Mouse (Mus musculus): ENCODE results near the gene Rtn1. TPM values are rescaled to one million over a fixed set of nuclear protein-coding genes. Genes with fewer than 3 reads are reported as not detected.

The Rtn1 gene
- polyA plus RNA-seq (2015; fragmentation: Nextera tagmentation; extraction: Ambion mirVana), result 3,115 and 3,141 TPM in 2 replicates

GRCm38 (mm10) chr12:72408954-72409353, at the start of gene Rtn1:
Rtn1 (minus strand) TSS chr12:72409054.
- peak within 1 kb of the TSS; percentile 86 for H3K9ac ChIP-seq
- 30% methylated on average over 6 of the region's 6 CpGs for WGBS
- no peaks in the 10 kb centered on the region for H3K27me3 ChIP-seq (replicated peaks)
- peak within 1 kb of the TSS; percentile 91 for H3K27ac ChIP-seq
- H3K9me3 ChIP-seq, result no peaks in the 10 kb centered on the region
- H3K4me2 ChIP-seq, result peak within 1 kb of the TSS; percentile 70
- peaks cover 19% of the 10 kb centered on the region for H3K4me1 ChIP-seq
- no peak for ATAC-seq (replicated peaks)
- peak within 1 kb of the TSS; percentile 86 for H3K4me3 ChIP-seq
- H3K36me3 ChIP-seq (replicated peaks), result no peaks in the 10 kb centered on the region

GRCm38 (mm10) chr12:72453941-72454340, 45.1 kb upstream of the Rtn1 start:
- no peaks in the 10 kb centered on the region for H3K27me3 ChIP-seq (replicated peaks)
- H3K36me3 ChIP-seq (replicated peaks), result no peaks in the 10 kb centered on the region
- H3K4me3 ChIP-seq, result no peak overlapping the region
- H3K9me3 ChIP-seq, result no peaks in the 10 kb centered on the region
- no peak overlapping the region for H3K27ac ChIP-seq
- no peaks in the 10 kb centered on the region for H3K4me1 ChIP-seq
- ATAC-seq (replicated peaks), result no peak
- no peak overlapping the region for H3K4me2 ChIP-seq
- WGBS, result 81% methylated on average over 17 of the region's 17 CpGs
- H3K9ac ChIP-seq, result no peak overlapping the region

GRCm38 (mm10) chr12:72441839-72442576, 33.2 kb upstream of the Rtn1 start, which contains the start of gene Lrrc9:
Lrrc9 (plus strand) TSS chr12:72441866.
- WGBS, result under 1% methylated on average over 31 of the region's 31 CpGs
- H3K9me3 ChIP-seq, result no peaks in the 10 kb centered on the region
- H3K36me3 ChIP-seq (replicated peaks), result no peaks in the 10 kb centered on the region
- peak; percentile 82 for ATAC-seq (replicated peaks)
- no peaks in the 10 kb centered on the region for H3K27me3 ChIP-seq (replicated peaks)
- H3K4me2 ChIP-seq, result peak within 1 kb of the TSS; percentile 84
- peak within 1 kb of the TSS; percentile 31 for H3K9ac ChIP-seq
- H3K4me1 ChIP-seq, result peaks cover 22% of the 10 kb centered on the region
- peak within 1 kb of the TSS; percentile 42; the same call in 1 of the 2 replicates for H3K27ac ChIP-seq
- H3K4me3 ChIP-seq, result peak within 1 kb of the TSS; percentile 47

GRCm38 (mm10) chr12:72438961-72439480, 30.2 kb upstream of the Rtn1 start:
- H3K9me3 ChIP-seq, result no peaks in the 10 kb centered on the region
- H3K9ac ChIP-seq, result no peak overlapping the region
- no peak overlapping the region for H3K4me2 ChIP-seq
- no peak for ATAC-seq (replicated peaks)
- H3K27me3 ChIP-seq (replicated peaks), result no peaks in the 10 kb centered on the region
- no peak overlapping the region for H3K4me3 ChIP-seq
- peaks cover 22% of the 10 kb centered on the region for H3K4me1 ChIP-seq
- H3K36me3 ChIP-seq (replicated peaks), result no peaks in the 10 kb centered on the region
- no peak overlapping the region for H3K27ac ChIP-seq
- 37% methylated on average over 6 of the region's 6 CpGs for WGBS

- peak overlapping the region; percentile 62 for H3K27ac ChIP-seq
- WGBS, result 35% methylated on average over 10 of the region's 10 CpGs
- ATAC-seq (replicated peaks), result no peak
These were observed 29.0 kb upstream of the Rtn1 start for GRCm38 (mm10) chr12:72437676-72438341.

GRCm38 (mm10) chr12:72433241-72433865, 24.5 kb upstream of the Rtn1 start:
- peaks cover 8% of the 10 kb centered on the region for H3K4me1 ChIP-seq
- H3K27me3 ChIP-seq (replicated peaks), result no peaks in the 10 kb centered on the region
- H3K9me3 ChIP-seq, result no peaks in the 10 kb centered on the region
- no peak overlapping the region for H3K4me3 ChIP-seq
- no peak for ATAC-seq (replicated peaks)
- 60% methylated on average over 9 of the region's 9 CpGs for WGBS
- H3K9ac ChIP-seq, result no peak overlapping the region
- H3K27ac ChIP-seq, result no peak overlapping the region
- no peak overlapping the region for H3K4me2 ChIP-seq
- H3K36me3 ChIP-seq (replicated peaks), result no peaks in the 10 kb centered on the region

More at GRCm38 (mm10) chr12:72437676-72438341, 29.0 kb upstream of the Rtn1 start:
- no peaks in the 10 kb centered on the region for H3K36me3 ChIP-seq (replicated peaks)
- H3K4me2 ChIP-seq, result no peak overlapping the region
- H3K9ac ChIP-seq, result no peak overlapping the region
- no peak overlapping the region for H3K4me3 ChIP-seq
- peaks cover 22% of the 10 kb centered on the region for H3K4me1 ChIP-seq
- H3K9me3 ChIP-seq, result no peaks in the 10 kb centered on the region
- no peaks in the 10 kb centered on the region for H3K27me3 ChIP-seq (replicated peaks)

- Histone ChIP-seq H3K36me3 (replicated peaks) (no peaks in the 10 kb centered on the region), H3K9me3 (no peaks in the 10 kb centered on the region), H3K4me2 (no peak overlapping the region), H3K4me1 (peaks cover under 1% of the 10 kb centered on the region), H3K4me3 (no peak overlapping the region), H3K27me3 (replicated peaks) (no peaks in the 10 kb centered on the region), H3K9ac (no peak overlapping the region), H3K27ac (no peak overlapping the region)
- WGBS, result 83% methylated on average over 4 of the region's 4 CpGs
- ATAC-seq (replicated peaks), result no peak
These were observed 23.4 kb upstream of the Rtn1 start for GRCm38 (mm10) chr12:72432209-72432608.

GRCm38 (mm10) chr12:72427722-72428126, 18.9 kb upstream of the Rtn1 start:
- no peaks in the 10 kb centered on the region for H3K4me1 ChIP-seq
- H3K27me3 ChIP-seq (replicated peaks), result no peaks in the 10 kb centered on the region
- 20% methylated on average over 11 of the region's 11 CpGs for WGBS
- H3K36me3 ChIP-seq (replicated peaks), result no peaks in the 10 kb centered on the region
- H3K9me3 ChIP-seq, result no peaks in the 10 kb centered on the region
- no peak overlapping the region for H3K4me3 ChIP-seq
- no peak overlapping the region for H3K9ac ChIP-seq
- no peak overlapping the region for H3K27ac ChIP-seq
- H3K4me2 ChIP-seq, result peak overlapping the region; percentile 42
- ATAC-seq (replicated peaks), result peak; percentile 78

- no peak for ATAC-seq (replicated peaks)
These were observed 13.8 kb upstream of the Rtn1 start for GRCm38 (mm10) chr12:72422681-72423080.

GRCm38 (mm10) chr12:72417762-72418161, 8.9 kb upstream of the Rtn1 start:
- no peak for ATAC-seq (replicated peaks)
- H3K9me3 ChIP-seq, result no peaks in the 10 kb centered on the region
- H3K4me1 ChIP-seq, result no peaks in the 10 kb centered on the region
- H3K4me2 ChIP-seq, result no peak overlapping the region
- H3K4me3 ChIP-seq, result no peak overlapping the region
- H3K27me3 ChIP-seq (replicated peaks), result no peaks in the 10 kb centered on the region
- H3K27ac ChIP-seq, result no peak overlapping the region
- no peak overlapping the region for H3K9ac ChIP-seq
- no peaks in the 10 kb centered on the region for H3K36me3 ChIP-seq (replicated peaks)
- WGBS, result 33% methylated on average over 3 of the region's 3 CpGs

More at GRCm38 (mm10) chr12:72422681-72423080, 13.8 kb upstream of the Rtn1 start:
- Histone ChIP-seq H3K9ac (no peak overlapping the region), H3K36me3 (replicated peaks) (no peaks in the 10 kb centered on the region), H3K4me1 (no peaks in the 10 kb centered on the region), H3K27ac (no peak overlapping the region), H3K9me3 (no peaks in the 10 kb centered on the region), H3K4me3 (no peak overlapping the region), H3K27me3 (replicated peaks) (no peaks in the 10 kb centered on the region), H3K4me2 (no peak overlapping the region)
- WGBS, result 52% methylated on average over 4 of the region's 4 CpGs

- Histone ChIP-seq H3K36me3 (replicated peaks) (no peaks in the 10 kb centered on the region), H3K4me1 (peaks cover 19% of the 10 kb centered on the region), H3K4me2 (peak overlapping the region; percentile 70), H3K9me3 (no peaks in the 10 kb centered on the region), H3K27me3 (replicated peaks) (no peaks in the 10 kb centered on the region), H3K9ac (peak overlapping the region; percentile 86), H3K4me3 (peak overlapping the region; percentile 86), H3K27ac (peak overlapping the region; percentile 91)
- peak; percentile 89 for ATAC-seq (replicated peaks)
- WGBS, result under 1% methylated on average over 63 of the region's 63 CpGs
These were observed 553 bp downstream of the Rtn1 start for GRCm38 (mm10) chr12:72408111-72408891.

Data from midbrain, embryonic 15.5 days (tissue).